Mouse (Mus musculus) limb, embryonic 11.5 days (tissue): ENCODE measurements around the gene Sorcs2. TPM values are rescaled to one million over a fixed set of nuclear protein-coding genes. Genes with fewer than 3 reads are reported as not detected.

Experiments
- ATAC-seq: fragments of 200-750 bp; cut with Nextera tagmentation; 2 replicates; pipeline ENCODE4 v1.8.0; 2017; ENCODE audit warnings: low read depth; ENCODE audit not compliant: insufficient number of reproducible peaks, low FRiP score, low TSS enrichment
- DNase-seq: peaks from one replicate; pipeline ENCODE4 v3.0.0-alpha.2; 2015; ENCODE audit warnings: low spot score
- H3K27ac ChIP-seq: fragments of 300-500 bp; sonication (generic); replicated peaks from 2 replicates; pipeline ENCODE4 v1.5.1; 2014; ENCODE audit warnings: low read depth, mild to moderate bottlenecking, low read length
- H3K27me3 ChIP-seq: fragments of 300-500 bp; sonication (generic); 2 replicates; pipeline ENCODE4 v1.6.1; 2014; ENCODE audit warnings: mild to moderate bottlenecking, low read length, mixed read lengths; ENCODE audit not compliant: control insufficient read depth, insufficient read depth
- H3K36me3 ChIP-seq: fragments of 300-500 bp; sonication (generic); 2 replicates; pipeline ENCODE4 v1.6.1; 2014; ENCODE audit warnings: mild to moderate bottlenecking, low read length, moderate library complexity, mixed read lengths; ENCODE audit not compliant: control insufficient read depth, insufficient read depth
- H3K4me1 ChIP-seq: fragments of 300-500 bp; sonication (generic); 2 replicates; pipeline ENCODE4 v1.6.1; 2014; ENCODE audit warnings: low read length, mixed read lengths; ENCODE audit not compliant: control insufficient read depth, insufficient read depth
- H3K4me2 ChIP-seq: fragments of 300-500 bp; sonication (generic); 2 replicates; pipeline ENCODE4 v1.6.1; 2014; ENCODE audit warnings: low read depth, mild to moderate bottlenecking, moderate library complexity; ENCODE audit not compliant: severe bottlenecking
- H3K4me3 ChIP-seq: fragments of 300-500 bp; sonication (generic); 2 replicates; pipeline ENCODE4 v1.5.1; 2014; ENCODE audit warnings: low read depth, low read length
- H3K9ac ChIP-seq: fragments of 300-500 bp; sonication (generic); 2 replicates; pipeline ENCODE4 v1.6.1; 2014; ENCODE audit warnings: mild to moderate bottlenecking, low read length
- H3K9me3 ChIP-seq: fragments of 300-500 bp; sonication (generic); 2 replicates; pipeline ENCODE4 v1.6.1; 2016; ENCODE audit warnings: low read length; ENCODE audit not compliant: control insufficient read depth
- WGBS: fragments of 180-500 bp; shearing (Covaris S2); extraction: QIAGEN DNeasy Blood & Tissue Kit; methylation state at CpG from one replicate; pipeline ENCODE4 v1.1.7; 2014; 5-methylcytosine and 5-hydroxymethylcytosine counted together
- polyA plus RNA-seq: library from polyadenylated mRNA; unstranded; fragments of >200 nt; fragmentation: Nextera tagmentation; extraction: Ambion mirVana; gene quantifications from 2 replicates; pipeline ENCODE4 v1.2.1, GENCODE M21; 2014

Sorcs2 gene
- polyA plus RNA-seq, 1 experiment from 2014 or later = 6.4 TPM

- H3K27ac ChIP-seq = no peak overlapping the region
- DNase-seq = no peak
These were observed 308.7 kb downstream of the Sorcs2 start for GRCm38 (mm10) chr5:36089243-36089642.

GRCm38 (mm10) chr5:36086931-36087330 is 311.0 kb downstream of the Sorcs2 start:
- Histone ChIP-seq H3K27me3 (no peaks in the 10 kb centered on the region), H3K4me2 (no peak overlapping the region), H3K9me3 (no peaks in the 10 kb centered on the region), H3K4me3 (no peak overlapping the region), H3K4me1 (no peaks in the 10 kb centered on the region), H3K9ac (no peak overlapping the region), H3K36me3 (no peaks in the 10 kb centered on the region), H3K27ac (no peak overlapping the region)
- ATAC-seq (no peak), DNase-seq (no peak)
- 87% methylated on average over 5 of the region's 5 CpGs for WGBS

More at GRCm38 (mm10) chr5:36089243-36089642, 308.7 kb downstream of the Sorcs2 start:
- Histone ChIP-seq H3K36me3 (no peaks in the 10 kb centered on the region), H3K9ac (no peak overlapping the region), H3K4me1 (no peaks in the 10 kb centered on the region), H3K4me2 (no peak overlapping the region), H3K9me3 (no peaks in the 10 kb centered on the region), H3K27me3 (no peaks in the 10 kb centered on the region), H3K4me3 (no peak overlapping the region)
- ATAC-seq = no peak
- WGBS = 83% methylated on average over 2 of the region's 2 CpGs

GRCm38 (mm10) chr5:36085621-36086020 is 312.3 kb downstream of the Sorcs2 start:
- no peak overlapping the region for H3K4me3 ChIP-seq

GRCm38 (mm10) chr5:36083869-36084565 is 313.9 kb downstream of the Sorcs2 start:
- Histone ChIP-seq H3K4me1 (no peaks in the 10 kb centered on the region), H3K9ac (no peak overlapping the region), H3K4me3 (no peak overlapping the region), H3K4me2 (no peak overlapping the region), H3K9me3 (no peaks in the 10 kb centered on the region), H3K27me3 (no peaks in the 10 kb centered on the region), H3K27ac (no peak overlapping the region), H3K36me3 (no peaks in the 10 kb centered on the region)
- DNase-seq = no peak
- ATAC-seq = no peak
- WGBS = 84% methylated on average over 9 of the region's 9 CpGs

More at GRCm38 (mm10) chr5:36085621-36086020, 312.3 kb downstream of the Sorcs2 start:
- H3K36me3 ChIP-seq = no peaks in the 10 kb centered on the region
- H3K9ac ChIP-seq = no peak overlapping the region
- ATAC-seq = no peak
- no peak overlapping the region for H3K4me2 ChIP-seq
- 69% methylated on average over 4 of the region's 4 CpGs for WGBS
- no peaks in the 10 kb centered on the region for H3K4me1 ChIP-seq
- DNase-seq = no peak
- no peaks in the 10 kb centered on the region for H3K27me3 ChIP-seq
- no peak overlapping the region for H3K27ac ChIP-seq
- no peaks in the 10 kb centered on the region for H3K9me3 ChIP-seq

- Histone ChIP-seq H3K27me3 (no peaks in the 10 kb centered on the region), H3K27ac (no peak overlapping the region), H3K4me2 (no peak overlapping the region), H3K4me3 (no peak overlapping the region), H3K9ac (no peak overlapping the region), H3K4me1 (no peaks in the 10 kb centered on the region), H3K36me3 (no peaks in the 10 kb centered on the region), H3K9me3 (no peaks in the 10 kb centered on the region)
- WGBS = 84% methylated on average over 8 of the region's 8 CpGs
- ATAC-seq (no peak), DNase-seq (no peak)
These were observed 316.9 kb downstream of the Sorcs2 start for GRCm38 (mm10) chr5:36081021-36081420.

GRCm38 (mm10) chr5:36075172-36076074 is 322.5 kb downstream of the Sorcs2 start:
- DNase-seq = no peak
- WGBS = 71% methylated on average over 5 of the region's 5 CpGs
- no peak for ATAC-seq
- no peak overlapping the region for H3K9ac ChIP-seq
- H3K27ac ChIP-seq = no peak overlapping the region
- H3K4me2 ChIP-seq = no peak overlapping the region
- H3K9me3 ChIP-seq = no peaks in the 10 kb centered on the region
- H3K4me1 ChIP-seq = no peaks in the 10 kb centered on the region
- H3K4me3 ChIP-seq = no peak overlapping the region
- H3K36me3 ChIP-seq = no peaks in the 10 kb centered on the region
- H3K27me3 ChIP-seq = no peaks in the 10 kb centered on the region

GRCm38 (mm10) chr5:36069503-36070360 is 328.2 kb downstream of the Sorcs2 start:
- H3K4me3 ChIP-seq = no peak overlapping the region
- WGBS = 55% methylated on average over 6 of the region's 6 CpGs
- no peak overlapping the region for H3K4me2 ChIP-seq
- no peak overlapping the region for H3K9ac ChIP-seq
- no peaks in the 10 kb centered on the region for H3K27me3 ChIP-seq
- no peaks in the 10 kb centered on the region for H3K9me3 ChIP-seq
- H3K27ac ChIP-seq = no peak overlapping the region
- H3K4me1 ChIP-seq = peaks cover 5% of the 10 kb centered on the region; the same call in 1 of the 2 replicates
- ATAC-seq (no peak), DNase-seq (no peak)
- H3K36me3 ChIP-seq = no peaks in the 10 kb centered on the region

- H3K9me3 ChIP-seq = no peaks in the 10 kb centered on the region
- H3K27ac ChIP-seq = no peak overlapping the region
- ATAC-seq (no peak), DNase-seq (no peak)
- H3K36me3 ChIP-seq = no peaks in the 10 kb centered on the region
- no peak overlapping the region for H3K4me3 ChIP-seq
- no peak overlapping the region for H3K4me2 ChIP-seq
- 45% methylated on average over 8 of the region's 8 CpGs for WGBS
- H3K27me3 ChIP-seq = no peaks in the 10 kb centered on the region
- H3K9ac ChIP-seq = no peak overlapping the region
- peaks cover 5% of the 10 kb centered on the region; the same call in 1 of the 2 replicates for H3K4me1 ChIP-seq
These were observed 330.2 kb downstream of the Sorcs2 start for GRCm38 (mm10) chr5:36067651-36068181.
